Mouse (Mus musculus) urinary bladder, postnatal 14 days (tissue): ENCODE data around the gene Gm5478.
"Not testable (repeated sequence)": the region's sequence is repeated elsewhere in the genome, so short reads cannot be mapped to it uniquely, and the experiment has no call there.

ENCODE experiments used
- DNase-seq: peaks from one replicate; pipeline ENCODE4 v3.0.0; 2021; ENCODE audit warnings: low spot score

The Gm5478 gene

GRCm38 (mm10) chr15:101647280-101647679 lies at the start of gene Gm5478:
TSS of gene Gm5478 (minus strand) at chr15:101647380.
- DNase-seq, result no peak

GRCm38 (mm10) chr15:101694207-101694606 lies 47.0 kb upstream of the Gm5478 start, which contains the start of gene Krt6a:
TSS of gene Krt6a (minus strand) at chr15:101694307.
- DNase-seq, result no peak

GRCm38 (mm10) chr15:101690460-101690859 lies 43.3 kb upstream of the Gm5478 start:
- DNase-seq, result not testable (repeated sequence)

- DNase-seq, result peak; percentile 55
These were observed 41.0 kb upstream of the Gm5478 start for GRCm38 (mm10) chr15:101688161-101688560.

- no peak for DNase-seq
These were observed 33.0 kb upstream of the Gm5478 start, which contains the start of gene Krt6b for GRCm38 (mm10) chr15:101680187-101680586. TSS of gene Krt6b (minus strand) at chr15:101680287.

DNA sequence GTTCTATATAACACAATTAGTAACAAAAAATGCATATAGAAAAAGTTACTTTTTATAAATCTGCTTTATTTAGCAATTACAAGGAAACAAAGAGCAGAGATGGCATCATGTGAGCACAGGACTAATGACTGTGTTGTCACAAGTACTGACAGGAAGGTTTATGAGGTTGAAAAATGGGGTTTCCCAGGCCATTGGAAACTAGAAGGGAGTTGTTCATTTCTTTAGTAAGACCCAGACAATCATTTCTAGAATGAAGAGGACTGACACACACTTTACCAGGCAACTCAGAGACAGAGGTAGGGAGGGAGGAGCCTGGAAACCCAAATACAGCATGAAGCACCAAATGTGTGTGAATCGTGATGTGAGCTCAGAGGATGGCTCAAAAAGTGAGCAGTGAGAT lies 28.8 kb upstream of the Gm5478 start:
- DNase-seq, result no peak

- no peak for DNase-seq
These were observed 5.6 kb upstream of the Gm5478 start for GRCm38 (mm10) chr15:101652736-101653265.

DNA sequence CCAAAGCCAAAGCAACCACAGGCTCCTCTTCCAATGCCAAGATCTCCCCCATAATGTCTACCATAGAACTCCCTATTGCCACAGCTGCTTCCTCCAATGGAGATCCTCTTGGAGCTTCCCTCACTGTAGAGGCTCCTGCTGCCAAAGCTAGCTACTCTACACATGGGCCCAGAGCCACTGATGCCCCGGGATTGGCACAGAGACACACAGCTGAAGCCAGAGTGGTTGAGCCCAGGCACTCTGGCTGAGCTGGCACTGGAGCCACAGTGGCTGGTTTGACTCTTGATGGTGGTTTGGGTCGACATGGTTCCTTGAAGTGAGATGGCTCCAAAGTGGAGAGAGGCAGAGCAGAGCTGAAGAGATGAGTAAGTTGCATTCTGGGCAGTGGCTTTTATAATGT lies 19.3 kb downstream of the Gm5478 start, which contains the start of gene Gm5414:
Gene Gm5414 (minus strand): TSS at position 305 of the 400 bp plus-strand sequence.
- DNase-seq, result no peak

DNA sequence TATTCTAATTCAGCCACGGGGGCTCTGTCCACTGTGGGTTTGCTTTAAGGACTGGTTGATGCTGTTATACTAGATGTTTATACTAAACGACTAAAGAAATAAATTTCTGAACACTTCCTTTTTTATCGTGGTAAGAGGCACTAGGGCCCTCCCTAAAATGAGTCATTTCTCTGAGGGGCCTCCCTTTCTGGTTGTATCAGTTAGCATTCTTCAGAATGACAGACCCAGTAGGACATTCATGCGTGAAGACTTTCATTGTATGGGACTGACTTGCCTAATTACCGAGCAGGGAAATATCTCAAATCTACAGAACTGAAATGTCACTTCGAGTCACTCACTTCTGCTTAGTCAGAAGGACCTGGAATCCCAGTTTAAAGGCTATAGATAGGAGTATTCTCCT lies 48.1 kb downstream of the Gm5478 start:
- no peak for DNase-seq
